Mouse (Mus musculus): ENCODE results near the gene Cntnap2. TPM values are rescaled to one million over a fixed set of nuclear protein-coding genes. Genes with fewer than 3 reads are reported as not detected.

Gene Cntnap2
- total and polyA plus RNA-seq, 3 experiments, result 0.30 to 0.79 (median 0.44) TPM

DNA sequence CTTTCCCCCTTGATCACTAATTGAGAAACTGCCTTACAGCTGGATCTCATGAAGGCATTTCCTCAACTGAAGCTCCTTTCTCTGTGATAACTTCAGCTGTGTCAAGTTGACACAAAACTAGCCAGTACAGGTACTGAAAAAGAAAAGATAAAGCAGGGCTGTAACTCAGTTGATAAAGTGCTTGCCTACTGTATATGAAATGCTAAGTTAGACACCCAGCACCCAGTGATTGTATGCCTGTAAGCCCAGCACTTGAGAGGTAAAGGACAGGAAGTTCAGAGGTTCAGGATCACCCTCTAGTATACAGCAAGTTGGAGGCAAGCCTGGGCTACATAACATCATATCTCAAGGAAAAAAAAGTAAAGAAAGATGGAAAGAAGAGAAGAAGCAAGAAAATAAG, 2182.2 kb downstream of the Cntnap2 start:
- Histone ChIP-seq H3K9ac (ENCODE audit: insufficient read depth, low read depth) (no peak overlapping the region), H3K27ac (ENCODE audit: insufficient read depth, low read depth) (no peak overlapping the region), H3K4me3 (replicated peaks in 1 of 3; ENCODE audit: low read depth in 2 of 3, low read length in 2 of 3, poor library complexity in 1 of 3) (no peak overlapping the region), H3K36me3 (replicated peaks in 1 of 2; ENCODE audit: control insufficient read depth in 1 of 2, insufficient read depth in 1 of 2, low read length in 1 of 2) (no peaks in the 10 kb centered on the region), H3K79me2 (replicated peaks; ENCODE audit: control insufficient read depth, extremely low read depth, insufficient read depth, poor library complexity, severe bottlenecking) (no peaks in the 10 kb centered on the region), H3K9me3 (replicated peaks; ENCODE audit: low read length) (no peaks in the 10 kb centered on the region), H3K27me3 (replicated peaks) (no peaks in the 10 kb centered on the region), H3K4me2 (ENCODE audit: insufficient read depth, low read depth, poor library complexity, severe bottlenecking) (no peak overlapping the region), H3K4me1 (ENCODE audit: control insufficient read depth in 1 of 2, insufficient read depth in 2 of 2) (peaks cover 0 to 9% of the 10 kb centered on the region in 2 experiments; a peak in 2 of 4 replicates)
- TF ChIP-seq SIN3A (IDR thresholded peaks at IDR 0.05; ENCODE audit: low read length), result no peak
- TF ChIP-seq ELF1 (IDR thresholded peaks at IDR 0.05; ENCODE audit: low read depth, low read length), result no peak
- no peak for TF ChIP-seq CHD2 (IDR thresholded peaks at IDR 0.05; ENCODE audit: low read length)
- TF ChIP-seq ZC3H11A (IDR thresholded peaks at IDR 0.05; ENCODE audit: low read depth, low read length), result no peak
- no peak for TF ChIP-seq USF1 (IDR thresholded peaks at IDR 0.05; ENCODE audit: low read depth, low read length)
- no peak for TF ChIP-seq MAZ (IDR thresholded peaks at IDR 0.05; ENCODE audit: low read depth, low read length)
- TF ChIP-seq BHLHE40 (IDR thresholded peaks at IDR 0.05; ENCODE audit: low read depth, low read length), result no peak
- no peak for TF ChIP-seq ZNF384 (IDR thresholded peaks at IDR 0.05; ENCODE audit: low read depth, low read length)
- TF ChIP-seq CTCF (conservative IDR thresholded peaks at IDR 0.05 in 1 of 2, IDR thresholded peaks at IDR 0.05 in 1 of 2; ENCODE audit: low read depth in 2 of 2, low read length in 2 of 2), result no peak
- no peak for TF ChIP-seq ETS1 (conservative IDR thresholded peaks at IDR 0.05; ENCODE audit: low read depth, low read length)
- TF ChIP-seq UBTF (IDR thresholded peaks at IDR 0.05; ENCODE audit: low read depth, low read length), result no peak
- TF ChIP-seq ZMIZ1 (IDR thresholded peaks at IDR 0.05; ENCODE audit: low read depth, low read length), result no peak
- in situ Hi-C loops (cut with MboI; ENCODE audit: low pct_ligation_motif_present, low pct_unique_long_range_greater_than_20kb, low sequenced_read_pairs), result no loop called here
- no peak for DNase-seq (ENCODE audit: extremely low read depth)
- dilution Hi-C loops (cut with MboI; ENCODE audit: extremely low pct_ligation_motif_present, extremely low pct_unique_long_range_greater_than_20kb, low sequenced_read_pairs), result no loop called here

DNA sequence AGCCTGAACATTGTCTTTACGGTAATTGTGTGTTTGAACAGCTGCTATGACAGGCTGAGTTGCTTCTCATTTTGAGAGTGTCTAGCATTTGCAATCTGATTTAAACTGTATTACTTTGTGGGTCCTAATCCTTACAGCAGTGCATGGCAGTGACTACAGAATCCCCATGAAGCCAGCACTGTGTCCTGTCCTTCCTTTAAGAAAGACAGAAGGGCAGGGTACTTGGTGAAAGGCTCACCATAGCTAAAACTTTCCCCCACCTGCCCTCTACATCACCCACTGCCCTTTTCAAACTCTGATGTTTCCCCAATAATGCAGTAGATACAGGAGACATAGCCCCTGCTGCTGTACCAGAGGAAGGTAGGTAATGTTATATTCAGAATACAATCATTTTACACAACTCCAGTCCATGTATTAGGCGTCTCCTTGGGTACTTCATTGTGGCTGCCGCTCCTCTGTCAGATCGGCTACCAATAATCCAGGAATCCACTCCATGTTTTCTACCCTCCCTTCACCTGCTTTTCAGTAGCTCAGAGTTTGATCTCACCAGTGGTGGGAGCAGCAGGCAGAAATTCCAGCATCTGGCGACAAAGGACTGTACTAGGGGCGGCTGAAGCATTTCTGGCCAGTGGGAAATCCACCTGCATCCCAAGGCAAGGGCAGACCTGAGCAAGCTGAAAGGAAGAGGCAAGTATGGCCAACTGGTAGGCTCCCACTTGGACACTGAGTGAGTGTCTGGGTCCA, 2184.9 kb downstream of the Cntnap2 start:
- H3K27ac ChIP-seq (ENCODE audit: insufficient read depth, low read depth), result no peak overlapping the region
- in situ Hi-C loops (cut with MboI; ENCODE audit: low pct_ligation_motif_present, low pct_unique_long_range_greater_than_20kb, low sequenced_read_pairs) (no loop called here), dilution Hi-C loops (cut with MboI; ENCODE audit: extremely low pct_ligation_motif_present, extremely low pct_unique_long_range_greater_than_20kb, low sequenced_read_pairs) (no loop called here)
- peaks cover 0 to 9% of the 10 kb centered on the region in 2 experiments; a peak in 2 of 4 replicates for H3K4me1 ChIP-seq (ENCODE audit: control insufficient read depth in 1 of 2, insufficient read depth in 2 of 2)
- H3K9ac ChIP-seq (ENCODE audit: insufficient read depth, low read depth), result no peak overlapping the region
- H3K79me2 ChIP-seq (replicated peaks; ENCODE audit: control insufficient read depth, extremely low read depth, insufficient read depth, poor library complexity, severe bottlenecking), result no peaks in the 10 kb centered on the region
- TF ChIP-seq ELF1 (IDR thresholded peaks at IDR 0.05; ENCODE audit: low read depth, low read length), result no peak
- no peak for TF ChIP-seq BHLHE40 (IDR thresholded peaks at IDR 0.05; ENCODE audit: low read depth, low read length)
- TF ChIP-seq ZC3H11A (IDR thresholded peaks at IDR 0.05; ENCODE audit: low read depth, low read length), result no peak
- no peak for TF ChIP-seq MAZ (IDR thresholded peaks at IDR 0.05; ENCODE audit: low read depth, low read length)
- TF ChIP-seq RCOR1 (conservative IDR thresholded peaks at IDR 0.05; ENCODE audit: low read depth, low read length), result no peak
- no peak for TF ChIP-seq TCF12 (IDR thresholded peaks at IDR 0.05; ENCODE audit: low read depth, low read length)
- TF ChIP-seq CHD2 (IDR thresholded peaks at IDR 0.05; ENCODE audit: low read length), result no peak
- TF ChIP-seq MEF2A (IDR thresholded peaks at IDR 0.05; ENCODE audit: borderline replicate concordance, low read depth, low read length), result no peak
- TF ChIP-seq CTCF (conservative IDR thresholded peaks at IDR 0.05 in 1 of 2, IDR thresholded peaks at IDR 0.05 in 1 of 2; ENCODE audit: low read depth in 2 of 2, low read length in 2 of 2), result no peak
- no peak for TF ChIP-seq USF1 (IDR thresholded peaks at IDR 0.05; ENCODE audit: low read depth, low read length)
- no peak for TF ChIP-seq ZMIZ1 (IDR thresholded peaks at IDR 0.05; ENCODE audit: low read depth, low read length)
- no peak for TF ChIP-seq E2F4 (IDR thresholded peaks at IDR 0.05; ENCODE audit: insufficient replicate concordance, low read depth, low read length)
- no peak for TF ChIP-seq PAX5 (IDR thresholded peaks at IDR 0.05; ENCODE audit: low read length)
- no peak for TF ChIP-seq CHD1 (IDR thresholded peaks at IDR 0.05; ENCODE audit: low read depth, low read length)
- H3K27me3 ChIP-seq (replicated peaks), result no peaks in the 10 kb centered on the region
- H3K36me3 ChIP-seq (replicated peaks in 1 of 2; ENCODE audit: control insufficient read depth in 1 of 2, insufficient read depth in 1 of 2, low read length in 1 of 2), result no peaks in the 10 kb centered on the region
- no peak overlapping the region for H3K4me3 ChIP-seq (replicated peaks in 1 of 3; ENCODE audit: low read depth in 2 of 3, low read length in 2 of 3, poor library complexity in 1 of 3)
- peak; percentile 29 for DNase-seq (ENCODE audit: extremely low read depth)
- no peak overlapping the region for H3K4me2 ChIP-seq (ENCODE audit: insufficient read depth, low read depth, poor library complexity, severe bottlenecking)
- no peaks in the 10 kb centered on the region for H3K9me3 ChIP-seq (replicated peaks; ENCODE audit: low read length)
